Mouse (Mus musculus) testis, adult 2 months (tissue): Measurements from ENCODE around the gene Ywhab. TPM values are rescaled to one million over a fixed set of nuclear protein-coding genes. Genes with fewer than 3 reads are reported as not detected.

Source experiments
- H3K27ac ChIP-seq: fragments of 200-500 bp; 2 replicates; pipeline ENCODE4 v1.5.1; 2012; ENCODE audit warnings: low read depth, low read length; ENCODE audit not compliant: control insufficient read depth, insufficient read depth
- H3K27me3 ChIP-seq: fragments of 200-500 bp; 2 replicates; pipeline ENCODE4 v1.6.1; 2012; ENCODE audit warnings: mild to moderate bottlenecking, low read length, moderate library complexity; ENCODE audit not compliant: control insufficient read depth, insufficient read depth
- H3K36me3 ChIP-seq: fragments of 200-500 bp; 2 replicates; pipeline ENCODE4 v1.6.1; 2012; ENCODE audit warnings: mild to moderate bottlenecking, low read length; ENCODE audit not compliant: control insufficient read depth, insufficient read depth
- H3K4me1 ChIP-seq: fragments of 200-500 bp; 2 replicates; pipeline ENCODE4 v1.6.1; 2012; ENCODE audit warnings: low read length; ENCODE audit not compliant: control insufficient read depth, insufficient read depth
- H3K4me3 ChIP-seq: fragments of 200-500 bp; 2 replicates; pipeline ENCODE4 v1.5.1; 2012; ENCODE audit warnings: low read depth, mild to moderate bottlenecking, low read length, moderate library complexity, mixed read lengths; ENCODE audit not compliant: control insufficient read depth
- CTCF ChIP-seq: fragments of 200-500 bp; IDR thresholded peaks from 2 replicates; pipeline ENCODE4 v1.5.1; 2012; ENCODE audit warnings: low read depth, mild to moderate bottlenecking, inconsistent platforms, low read length, moderate library complexity; ENCODE audit not compliant: control insufficient read depth, insufficient read depth, insufficient replicate concordance
- POLR2A ChIP-seq: fragments of 200-500 bp; IDR thresholded peaks from 2 replicates; pipeline ENCODE4 v1.6.1; 2012; ENCODE audit warnings: low read depth, mild to moderate bottlenecking, inconsistent platforms, low read length, moderate library complexity; ENCODE audit not compliant: control insufficient read depth
- polyA plus RNA-seq: library from polyadenylated mRNA; depleted of rRNA; stranded (reverse); fragments of >200 nt; gene quantifications from 2 replicates; pipeline ENCODE4 v1.2.3, GENCODE M21; 2012

The Ywhab gene
- polyA plus RNA-seq, 1 experiment: 15.7 TPM

DNA sequence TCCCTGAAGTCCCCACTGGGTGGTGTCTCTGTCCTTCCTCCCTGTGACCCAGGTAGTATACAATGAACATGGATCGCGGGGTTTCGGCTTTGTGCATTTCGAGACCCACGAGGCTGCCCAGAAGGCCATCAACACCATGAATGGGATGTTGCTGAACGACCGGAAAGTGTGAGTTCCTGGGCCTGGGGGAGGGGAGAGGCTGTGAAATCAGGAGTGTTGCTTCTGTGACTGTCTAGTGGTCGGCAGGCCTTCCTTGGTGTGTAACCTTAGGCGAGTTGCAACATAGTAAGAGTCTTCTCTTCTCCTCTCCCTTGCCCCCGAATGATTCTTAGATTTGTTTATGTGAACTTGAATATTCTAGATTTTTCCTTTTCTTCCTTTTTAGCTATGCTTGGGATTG, 36.4 kb downstream of the Ywhab start:
- H3K36me3 ChIP-seq: no peaks in the 10 kb centered on the region
- H3K27me3 ChIP-seq: no peaks in the 10 kb centered on the region
- no peak overlapping the region for H3K4me3 ChIP-seq
- H3K27ac ChIP-seq: no peak overlapping the region
- peaks cover 2% of the 10 kb centered on the region; the same call in 1 of the 2 replicates for H3K4me1 ChIP-seq
- no peak for TF ChIP-seq POLR2A
- TF ChIP-seq CTCF: no peak

DNA sequence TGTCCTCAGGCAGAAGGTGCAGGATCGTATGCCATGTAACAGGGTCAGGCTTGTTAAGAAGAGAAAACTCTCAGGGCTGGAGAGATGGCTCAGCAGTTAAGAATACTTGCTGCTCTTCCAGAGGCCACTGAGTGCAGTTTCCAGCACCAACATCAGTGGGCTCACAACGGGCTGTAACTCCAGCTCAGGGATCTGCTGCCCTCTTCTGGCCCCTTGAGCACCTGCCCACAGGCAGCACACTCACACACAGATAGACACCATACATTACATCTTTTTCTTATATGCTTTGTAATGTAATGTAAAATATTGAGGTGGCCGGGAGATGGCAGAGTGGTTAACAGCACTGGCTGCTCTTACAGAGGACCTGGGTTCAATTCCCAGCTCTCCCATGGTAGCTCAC, 38.2 kb downstream of the Ywhab start:
- TF ChIP-seq CTCF (no peak; the same call in 1 of the 2 replicates), POLR2A (no peak)
- no peak overlapping the region for H3K4me3 ChIP-seq
- peaks cover 2% of the 10 kb centered on the region; the same call in 1 of the 2 replicates for H3K4me1 ChIP-seq
- no peaks in the 10 kb centered on the region for H3K36me3 ChIP-seq
- H3K27me3 ChIP-seq: no peaks in the 10 kb centered on the region
- H3K27ac ChIP-seq: no peak overlapping the region

- H3K4me3 ChIP-seq: no peak overlapping the region
- no peak overlapping the region for H3K27ac ChIP-seq
- no peak for TF ChIP-seq CTCF
- H3K27me3 ChIP-seq: no peaks in the 10 kb centered on the region
- H3K4me1 ChIP-seq: peaks cover 2% of the 10 kb centered on the region; the same call in 1 of the 2 replicates
- H3K36me3 ChIP-seq: no peaks in the 10 kb centered on the region
These were observed 41.8 kb downstream of the Ywhab start for GRCm38 (mm10) chr2:164036520-164037019.

- Histone ChIP-seq H3K4me1 (no peaks in the 10 kb centered on the region), H3K27ac (no peak overlapping the region), H3K4me3 (no peak overlapping the region), H3K27me3 (no peaks in the 10 kb centered on the region), H3K36me3 (no peaks in the 10 kb centered on the region)
- TF ChIP-seq CTCF (no peak), POLR2A (no peak)
These were observed 43.8 kb downstream of the Ywhab start for GRCm38 (mm10) chr2:164038407-164039028.

GRCm38 (mm10) chr2:164040949-164041348, 46.2 kb downstream of the Ywhab start:
- no peaks in the 10 kb centered on the region for H3K27me3 ChIP-seq
- TF ChIP-seq POLR2A: no peak
- no peak for TF ChIP-seq CTCF
- H3K36me3 ChIP-seq: no peaks in the 10 kb centered on the region
- no peak overlapping the region for H3K27ac ChIP-seq
- no peak overlapping the region for H3K4me3 ChIP-seq
- no peaks in the 10 kb centered on the region for H3K4me1 ChIP-seq

DNA sequence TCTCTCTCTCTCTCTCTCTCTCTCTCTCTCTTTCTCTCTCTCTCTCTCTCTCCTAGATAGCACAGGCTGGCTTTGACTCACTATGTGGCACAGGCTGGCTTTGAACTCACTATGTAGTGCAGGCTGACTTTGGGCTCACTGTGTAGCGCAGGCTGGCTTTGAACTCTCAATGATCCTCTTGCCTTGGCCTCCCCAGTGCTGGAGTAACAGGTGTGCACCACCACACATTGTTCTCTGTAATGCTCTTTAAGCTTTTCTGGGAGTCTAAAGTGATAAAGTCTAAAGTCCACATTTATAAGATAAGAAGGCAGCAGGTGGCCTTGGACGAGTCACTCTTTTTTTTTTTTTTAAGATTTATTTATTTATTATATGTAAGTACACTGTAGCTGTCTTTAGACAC, 46.8 kb downstream of the Ywhab start:
- H3K4me3 ChIP-seq: no peak overlapping the region
- H3K36me3 ChIP-seq: no peaks in the 10 kb centered on the region
- TF ChIP-seq CTCF: no peak
- TF ChIP-seq POLR2A: no peak
- no peaks in the 10 kb centered on the region for H3K4me1 ChIP-seq
- H3K27ac ChIP-seq: no peak overlapping the region
- no peaks in the 10 kb centered on the region for H3K27me3 ChIP-seq

DNA sequence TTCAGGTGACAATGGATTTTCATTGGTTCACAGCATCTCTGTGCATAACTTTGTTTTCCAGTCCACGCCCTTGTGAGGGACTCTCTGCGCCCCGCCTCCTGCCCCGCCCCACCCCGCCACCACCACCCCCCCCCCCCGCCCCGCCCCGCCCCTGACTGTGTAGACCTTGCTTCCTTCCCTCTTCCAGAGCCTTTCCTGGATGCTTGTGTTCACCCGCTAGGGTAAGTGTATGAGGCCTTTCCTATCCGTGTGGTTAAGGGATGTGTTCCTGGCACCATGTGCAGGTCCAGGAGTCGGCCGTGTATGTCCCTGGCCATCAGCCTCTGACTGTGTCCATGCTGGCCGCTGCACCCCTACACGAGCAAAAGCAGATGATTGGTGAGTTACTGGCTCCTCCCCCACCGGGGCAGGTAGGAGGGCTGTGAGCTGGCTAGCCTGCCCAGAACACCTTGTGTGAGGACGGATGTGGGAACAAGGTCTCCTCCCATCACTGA, 52.5 kb downstream of the Ywhab start:
- Histone ChIP-seq H3K27ac (no peak overlapping the region), H3K4me3 (peak overlapping the region; percentile 21), H3K4me1 (peaks cover 3% of the 10 kb centered on the region), H3K27me3 (no peaks in the 10 kb centered on the region), H3K36me3 (no peaks in the 10 kb centered on the region)
- no peak for TF ChIP-seq CTCF
- no peak for TF ChIP-seq POLR2A

DNA sequence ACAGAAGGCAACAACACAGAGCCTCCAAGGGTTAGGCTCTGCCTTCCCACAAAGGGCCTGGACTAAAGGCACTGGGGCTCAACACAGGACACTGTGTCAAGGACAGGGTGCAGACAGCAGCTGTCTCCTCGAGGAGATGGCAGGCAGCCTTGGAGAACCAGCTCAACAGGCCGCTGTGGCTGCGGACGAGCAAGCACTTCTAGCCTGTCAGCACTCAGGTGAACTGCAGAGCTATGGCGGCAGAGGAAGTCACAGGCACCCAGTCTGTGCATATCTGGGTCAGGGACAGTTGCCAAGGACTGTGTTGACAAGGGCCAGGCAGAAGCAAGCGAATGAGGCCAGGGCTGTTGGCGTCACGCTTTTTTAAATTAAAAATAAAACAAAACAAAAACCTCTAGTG, 59.0 kb downstream of the Ywhab start:
- peak overlapping the region; percentile 84 for H3K27ac ChIP-seq
- H3K4me3 ChIP-seq: no peak overlapping the region
- TF ChIP-seq POLR2A: no peak
- 0 out of 2 replicates have a peak, but pooled peaks have one; percentile 2 for TF ChIP-seq CTCF
- no peaks in the 10 kb centered on the region for H3K27me3 ChIP-seq
- H3K4me1 ChIP-seq: peaks cover 3% of the 10 kb centered on the region
- peaks cover 2% of the 10 kb centered on the region for H3K36me3 ChIP-seq
